Mouse (Mus musculus) B cell, adult 67 days (primary cell): Measurements from ENCODE around the gene Tmem220. TPM values are rescaled to one million over a fixed set of nuclear protein-coding genes. Genes with fewer than 3 reads are reported as not detected.

Experiments
- total RNA-seq, 2 experiments: library from RNA; stranded (reverse); gene quantifications; 4 replicates each; pipeline ENCODE4 v1.2.4; 2023

Tmem220 gene
- total RNA-seq: 1 to 10 TPM in 1 of 2 experiments, under 1 TPM in 1; 0.80 to 1.4 TPM

GRCm38 (mm10) chr11:67024867-67025477 is at the start of gene Tmem220:
Gene Tmem220 (plus strand): TSS chr11:67025154.

DNA sequence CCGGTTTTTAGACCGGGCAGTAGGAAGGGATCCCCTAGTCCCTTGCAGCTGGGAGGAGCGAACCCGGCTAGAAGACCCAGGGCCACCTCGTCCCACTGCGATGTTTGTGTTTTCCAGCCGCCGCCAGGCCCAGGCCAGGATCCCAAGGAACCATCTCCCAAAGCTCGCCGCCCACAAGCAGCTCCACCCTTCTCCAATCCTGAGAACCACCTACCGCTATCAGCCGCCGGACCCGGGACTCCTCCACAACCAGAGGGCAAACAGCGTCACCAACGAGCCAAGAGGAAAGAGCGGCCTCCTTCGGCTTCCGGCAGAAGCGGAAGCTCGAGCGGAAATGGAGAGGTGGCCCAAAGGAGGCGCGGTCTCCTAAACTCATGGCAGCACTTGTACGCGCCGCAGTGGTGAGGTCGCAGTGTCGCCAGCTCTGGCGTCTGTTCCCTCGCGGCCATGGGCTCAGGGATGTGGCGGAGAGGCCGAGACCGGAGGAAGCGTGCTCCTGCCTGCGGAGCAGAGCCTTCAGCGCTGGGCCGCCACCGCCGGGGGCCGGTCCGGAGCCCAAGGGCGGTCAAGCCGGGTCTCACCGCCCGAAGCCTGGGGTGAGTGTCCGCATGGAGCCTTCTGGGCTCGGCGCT is 27.5 kb downstream of the Tmem220 start, which contains the start of the genes Adprm and Sco1:
Adprm (minus strand) TSS at position 274 of the 632 bp plus-strand sequence.
Sco1 (plus strand) TSS at position 350 of the 632 bp plus-strand sequence.

DNA sequence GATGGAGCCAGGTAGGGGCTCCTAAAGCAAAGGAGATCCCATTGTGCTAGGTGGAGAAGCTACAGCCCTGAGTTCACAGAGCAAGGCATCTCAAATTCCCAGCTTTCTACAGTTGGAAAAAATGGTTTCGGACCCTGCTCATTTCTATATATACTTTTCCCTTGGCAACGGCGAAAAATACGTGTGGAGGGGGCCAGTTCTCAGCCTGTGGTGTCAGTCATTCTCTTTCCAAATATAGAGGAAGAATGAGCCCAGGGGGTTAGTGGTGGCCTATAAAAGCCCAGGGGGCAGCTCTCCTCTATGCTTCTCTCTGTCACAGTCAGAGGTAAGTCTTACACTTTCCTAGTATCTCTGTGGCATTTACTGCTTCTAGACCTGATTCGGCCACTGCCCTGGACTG is 53.0 kb downstream of the Tmem220 start, which contains the start of gene Myh3:
Myh3 (plus strand) TSS at position 301 of the 400 bp plus-strand sequence.

Other genes with a start within 250 kb of the Tmem220 start
- gene Pirt, start 113.2 kb upstream of the Tmem220 start, total RNA-seq: not detected
- not detected for gene Tmem238l, start 68.5 kb upstream of the Tmem220 start, total RNA-seq
- gene Adprm, start 27.4 kb downstream of the Tmem220 start, total RNA-seq: 10 to 100 TPM; 38.7 to 59.6 TPM
- gene Sco1, start 27.5 kb downstream of the Tmem220 start, total RNA-seq: 10 to 100 TPM; 10.3 to 12.6 TPM
- not detected for gene Myh3, start 53.1 kb downstream of the Tmem220 start, total RNA-seq
- not detected for gene Myh2, start 145.9 kb downstream of the Tmem220 start, total RNA-seq
- gene Myh1, start 174.9 kb downstream of the Tmem220 start, total RNA-seq: not detected
- gene Myh4, start 212.9 kb downstream of the Tmem220 start, total RNA-seq: not detected